Mouse (Mus musculus) E14TG2a.4 (cell line): ENCODE measurements around the gene Pon1.

Source experiments
- H3K27me3 ChIP-seq: 2 replicates; pipeline ENCODE4 v1.6.1; 2014; ENCODE audit warnings: low read length, control low read depth; ENCODE audit not compliant: insufficient read depth
- H3K36me3 ChIP-seq: 2 replicates; pipeline ENCODE4 v1.6.1; 2014; ENCODE audit warnings: low read length, control low read depth; ENCODE audit not compliant: insufficient read depth
- H3K4me1 ChIP-seq: replicated peaks from 2 replicates; pipeline ENCODE4 v1.6.1; 2014; ENCODE audit warnings: low read depth, low read length, control low read depth
- H3K4me3 ChIP-seq: replicated peaks from 2 replicates; pipeline ENCODE4 v1.5.1; 2014; ENCODE audit warnings: mild to moderate bottlenecking, low read length
- H3K9me3 ChIP-seq: 2 replicates; pipeline ENCODE4 v1.6.1; 2014; ENCODE audit warnings: low read length, control low read depth
- CTCF ChIP-seq: conservative IDR thresholded peaks from 2 replicates; pipeline ENCODE4 v1.5.1; 2014; ENCODE audit warnings: low read length
- NANOG ChIP-seq: IDR thresholded peaks from 2 replicates; pipeline ENCODE4 v1.6.1; 2014; ENCODE audit warnings: borderline replicate concordance, low read length, mixed read lengths
- POU5F1 ChIP-seq: IDR thresholded peaks from 2 replicates; pipeline ENCODE4 v1.6.1; 2014; ENCODE audit warnings: low read length, borderline replicate concordance

The Pon1 gene

GRCm38 (mm10) chr6:5134986-5135385 is 58.8 kb downstream of the Pon1 start:
- H3K36me3 ChIP-seq, result 0 out of 2 replicates have a peak, but pooled peaks cover 10% of the 10 kb centered on the region

DNA sequence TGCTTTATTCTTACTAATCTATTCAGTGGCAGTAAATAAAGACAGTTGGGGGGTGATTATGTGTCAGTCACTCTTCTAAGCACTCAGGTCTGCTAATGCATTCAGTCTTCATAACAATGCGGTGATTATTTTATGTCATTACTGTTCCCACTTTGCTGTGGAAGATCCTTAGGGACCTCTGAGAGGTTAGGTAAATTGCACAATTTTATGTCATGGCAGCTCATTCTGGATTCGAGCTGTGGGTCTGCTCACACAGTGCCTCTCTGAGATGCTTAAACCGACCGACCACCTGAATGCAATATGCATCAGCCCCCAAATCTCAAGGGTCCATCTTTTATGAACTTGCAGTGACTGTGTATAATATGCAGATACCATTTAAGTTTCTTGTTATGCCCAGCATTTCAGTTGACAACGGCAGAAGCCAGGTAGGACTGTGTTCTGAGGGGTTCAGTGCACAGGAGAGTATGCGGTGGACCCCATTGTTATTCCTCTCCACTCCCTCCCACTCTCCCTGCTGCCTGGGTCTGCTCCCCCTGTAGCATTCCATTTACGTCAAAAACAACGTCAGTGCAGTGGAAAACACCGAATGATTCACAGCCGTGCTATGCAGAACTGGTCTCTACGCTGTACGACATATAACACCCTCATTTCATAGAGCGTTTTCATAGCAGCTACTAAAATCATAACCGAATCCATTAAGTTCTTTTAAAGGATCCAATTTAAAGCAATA is 64.2 kb downstream of the Pon1 start:
- TF ChIP-seq NANOG, result no peak
- TF ChIP-seq POU5F1, result no peak
- no peak for TF ChIP-seq CTCF
- Histone ChIP-seq H3K4me3 (no peak overlapping the region), H3K9me3 (no peaks in the 10 kb centered on the region), H3K36me3 (0 out of 2 replicates have a peak, but pooled peaks cover 2% of the 10 kb centered on the region), H3K27me3 (no peaks in the 10 kb centered on the region), H3K4me1 (peaks cover 11% of the 10 kb centered on the region)

More at GRCm38 (mm10) chr6:5134986-5135385, 58.8 kb downstream of the Pon1 start:
- H3K27me3 ChIP-seq, result no peaks in the 10 kb centered on the region
- TF ChIP-seq CTCF (no peak), NANOG (no peak), POU5F1 (no peak)
- H3K4me3 ChIP-seq, result no peak overlapping the region
- peaks cover 19% of the 10 kb centered on the region for H3K4me1 ChIP-seq
- no peaks in the 10 kb centered on the region for H3K9me3 ChIP-seq

DNA sequence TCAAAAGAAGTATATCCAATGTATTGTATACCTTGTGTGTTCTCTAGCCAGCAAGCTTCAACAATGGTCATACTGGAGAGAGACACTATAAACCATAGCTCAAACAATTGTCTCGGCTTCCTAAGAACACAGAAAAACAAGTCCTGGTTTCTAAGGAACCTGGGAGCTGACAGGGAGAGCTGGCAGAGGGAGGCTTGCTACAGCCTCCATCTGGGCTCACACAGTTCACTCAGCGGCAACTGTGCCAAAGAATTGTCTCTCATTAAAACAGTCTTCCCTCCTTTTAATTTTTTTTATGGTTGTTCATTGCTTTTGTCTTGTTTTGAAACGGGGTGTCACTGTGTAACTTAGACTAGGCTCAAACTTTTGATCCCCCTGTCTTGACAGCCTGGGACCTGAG is 73.5 kb downstream of the Pon1 start:
- TF ChIP-seq POU5F1 (no peak), NANOG (no peak)
- Histone ChIP-seq H3K4me1 (peaks cover 50% of the 10 kb centered on the region), H3K36me3 (peaks cover 9% of the 10 kb centered on the region), H3K27me3 (no peaks in the 10 kb centered on the region), H3K9me3 (no peaks in the 10 kb centered on the region; the same call in 1 of the 2 replicates), H3K4me3 (no peak overlapping the region)

DNA sequence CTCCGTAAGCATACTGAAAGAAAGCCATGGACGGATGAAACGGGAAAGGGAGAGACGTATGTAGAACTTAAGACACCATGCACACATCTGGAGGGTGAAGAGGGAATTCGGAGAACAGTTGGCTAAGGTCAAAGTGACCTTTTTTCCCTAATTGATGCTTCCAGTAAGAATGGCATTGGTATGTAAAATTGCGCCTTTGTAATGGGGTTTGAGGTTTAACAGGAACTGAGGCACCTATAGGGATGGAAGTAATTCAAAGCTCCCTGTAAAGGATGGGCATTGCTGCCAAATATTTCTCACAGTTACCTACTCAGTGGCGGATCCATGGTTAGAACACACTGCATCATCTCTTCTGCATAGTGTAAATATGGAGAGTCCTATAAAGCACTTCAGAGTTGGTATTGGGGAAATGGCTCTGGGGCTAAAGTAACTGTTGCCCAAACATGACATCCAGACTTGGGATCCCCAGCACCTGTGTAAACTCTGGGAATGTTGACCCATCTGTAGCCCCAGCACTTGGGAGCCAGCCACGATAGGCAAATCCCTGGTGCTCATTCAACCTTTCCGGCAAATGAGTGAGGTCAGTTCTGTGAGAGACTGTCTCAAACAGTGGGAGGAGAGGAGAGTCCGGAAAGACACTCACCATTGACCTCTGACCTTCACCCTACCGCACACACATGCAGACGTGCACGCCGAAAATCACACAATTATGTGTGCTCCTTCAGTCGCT is 74.4 kb downstream of the Pon1 start:
- H3K4me1 ChIP-seq, result peaks cover 50% of the 10 kb centered on the region
- no peaks in the 10 kb centered on the region for H3K27me3 ChIP-seq
- no peaks in the 10 kb centered on the region; the same call in 1 of the 2 replicates for H3K9me3 ChIP-seq
- peak; percentile 50; the same call in 1 of the 2 replicates for TF ChIP-seq POU5F1
- peak; percentile 86 for TF ChIP-seq NANOG
- TF ChIP-seq CTCF, result no peak
- H3K4me3 ChIP-seq, result peak overlapping the region; percentile 30
- peaks cover 14% of the 10 kb centered on the region for H3K36me3 ChIP-seq
